Mouse (Mus musculus) lung, postnatal 0 days (tissue): ENCODE measurements at regions not wholly inside any gene's neighbourhood (a gene's known extent, or its start where the extent isn't known, plus 50 kb on each side); places are given as distances from the start of the nearest gene placed in this dataset.

Source experiments
- CTCF ChIP-seq: IDR thresholded peaks from 2 replicates; pipeline ENCODE4 v1.5.1; 2016; ENCODE audit warnings: antibody characterized with exemption, mild to moderate bottlenecking
- EP300 ChIP-seq: IDR thresholded peaks from 2 replicates; pipeline ENCODE4 v1.6.1; 2016; ENCODE audit warnings: antibody characterized with exemption, mild to moderate bottlenecking, control low read depth

- TF ChIP-seq EP300: no peak
- no peak for TF ChIP-seq CTCF
Observed at GRCm38 (mm10) chrX:109686502-109687130, 490.1 kb downstream of the Gm6377 start.
